Mouse (Mus musculus) urinary bladder, postnatal 25 days (tissue): ENCODE measurements around the gene Gm9857.

Experiments
- DNase-seq: peaks from one replicate; pipeline ENCODE4 v3.0.0; 2022; ENCODE audit warnings: low spot score

The Gm9857 gene

DNA sequence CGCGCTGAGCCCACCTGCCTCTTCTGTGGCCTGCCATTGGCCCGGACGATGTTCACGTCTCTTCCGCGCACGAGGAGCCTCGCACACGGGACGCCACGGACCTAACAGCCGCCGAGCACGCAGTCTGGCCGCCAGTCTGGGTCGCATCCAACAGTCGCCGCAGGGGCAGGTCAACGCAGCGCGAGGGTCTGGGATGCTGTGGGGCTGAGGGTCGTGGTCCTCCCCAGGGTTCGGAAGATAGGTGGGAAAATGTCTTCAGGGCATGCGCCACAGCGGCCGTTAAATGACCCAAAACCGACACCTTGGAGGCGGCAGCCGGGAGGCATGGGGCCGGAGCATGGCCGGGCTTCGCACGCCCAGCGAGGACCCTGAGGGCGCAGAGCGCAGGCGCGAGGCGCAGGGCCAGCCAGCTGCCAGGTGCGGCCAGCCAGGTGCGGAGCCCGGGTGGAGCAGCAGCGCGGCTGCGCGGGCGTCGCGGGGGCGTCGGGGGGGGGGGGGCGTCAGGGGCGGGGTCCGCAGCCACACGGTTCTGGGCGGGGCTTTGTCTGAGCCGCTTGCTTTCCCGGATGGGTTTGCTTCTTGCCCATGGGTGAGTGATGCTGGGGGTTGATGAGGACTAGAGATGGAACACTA is at the start of gene Gm9857:
Gm9857 (minus strand) TSS at position 445 of the 633 bp plus-strand sequence.
- no peak for DNase-seq

DNA sequence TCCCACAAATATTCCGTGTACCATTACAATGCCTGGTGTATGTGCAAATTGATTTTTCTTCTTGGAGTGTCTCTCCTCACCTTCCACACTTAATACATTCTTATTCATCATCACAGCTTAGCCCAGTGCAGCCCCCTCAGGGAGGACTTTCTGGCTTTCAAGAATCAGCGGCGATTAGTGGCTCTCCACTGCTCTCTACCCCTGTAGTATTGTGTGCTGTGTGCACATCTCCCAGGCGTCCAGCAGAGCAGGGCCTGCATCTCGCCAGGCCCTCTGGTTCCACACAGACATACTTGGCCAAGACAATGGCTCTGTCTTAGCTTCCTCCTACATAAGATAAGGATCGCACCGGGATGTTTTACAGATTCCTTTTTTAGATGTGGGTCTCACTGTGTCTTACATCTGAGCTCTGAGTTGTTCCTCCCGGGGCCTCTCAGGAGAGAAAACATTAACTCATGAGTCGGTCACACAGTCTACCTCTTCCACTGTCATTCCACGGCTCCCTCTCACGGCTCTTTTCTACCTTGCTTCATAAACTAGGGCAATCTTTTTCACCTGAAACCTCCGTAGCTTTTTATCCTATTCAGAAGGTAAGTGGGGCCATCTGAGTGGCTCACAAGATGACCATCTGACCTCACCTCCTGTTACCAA is 46.9 kb upstream of the Gm9857 start:
- DNase-seq = no peak

DNA sequence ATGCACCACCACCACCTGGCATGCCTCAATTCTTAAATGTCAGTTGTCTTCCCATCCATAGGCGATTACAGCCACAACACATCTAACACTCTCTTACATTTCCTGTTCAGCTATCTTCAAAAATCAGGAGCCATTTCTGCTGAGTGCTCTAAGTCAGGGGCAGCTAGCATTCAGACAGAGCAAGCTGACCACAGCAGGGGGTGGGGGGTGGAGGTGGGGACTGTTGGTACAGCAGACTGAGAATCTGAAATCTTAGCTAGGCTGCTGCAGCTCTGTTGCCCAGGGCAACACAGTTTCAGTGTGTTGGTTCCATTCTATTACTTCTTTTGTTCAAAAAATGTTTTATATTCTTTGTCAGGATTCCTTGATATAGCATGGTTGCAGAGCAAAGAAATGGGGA is 46.3 kb upstream of the Gm9857 start:
- DNase-seq = no peak

DNA sequence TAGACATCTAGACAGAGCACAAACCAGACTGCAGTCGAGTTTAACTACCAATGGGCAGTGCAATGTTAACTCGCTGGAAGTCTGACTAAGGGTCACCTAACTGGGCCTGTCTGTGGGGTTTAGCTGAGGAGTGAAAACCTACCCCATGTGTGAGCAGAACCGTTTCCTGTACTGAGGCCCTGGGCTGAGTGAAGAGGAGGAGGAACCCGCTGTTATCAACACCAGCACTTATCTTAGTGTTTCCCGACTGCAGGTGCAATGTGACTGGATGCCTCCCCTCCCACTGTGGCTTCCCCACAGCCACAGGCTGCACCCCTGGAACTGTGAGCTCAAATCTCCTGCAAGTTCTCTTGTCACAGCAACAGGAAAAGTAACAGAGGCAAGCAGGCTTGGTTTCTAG is 43.7 kb upstream of the Gm9857 start:
- DNase-seq = no peak

DNA sequence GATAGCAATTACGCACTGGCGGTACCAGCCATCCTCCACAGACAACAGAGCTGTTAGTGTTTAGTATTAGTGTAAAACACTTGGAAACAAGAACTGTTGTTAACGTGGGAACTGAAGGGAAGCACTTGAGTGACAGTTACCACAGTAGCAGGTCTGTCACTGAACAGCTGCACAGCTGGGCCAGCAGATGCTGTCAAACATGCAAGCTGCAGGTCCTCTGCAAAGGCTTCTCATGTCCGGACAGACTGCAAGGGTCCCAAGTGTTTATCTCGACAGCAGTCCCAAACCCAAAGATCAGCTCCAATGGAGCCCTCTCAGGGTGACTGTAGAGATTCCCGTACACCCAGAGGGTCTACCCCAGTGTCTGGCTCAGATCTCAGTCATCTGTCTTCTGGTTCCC is 41.7 kb upstream of the Gm9857 start:
- no peak for DNase-seq

DNA sequence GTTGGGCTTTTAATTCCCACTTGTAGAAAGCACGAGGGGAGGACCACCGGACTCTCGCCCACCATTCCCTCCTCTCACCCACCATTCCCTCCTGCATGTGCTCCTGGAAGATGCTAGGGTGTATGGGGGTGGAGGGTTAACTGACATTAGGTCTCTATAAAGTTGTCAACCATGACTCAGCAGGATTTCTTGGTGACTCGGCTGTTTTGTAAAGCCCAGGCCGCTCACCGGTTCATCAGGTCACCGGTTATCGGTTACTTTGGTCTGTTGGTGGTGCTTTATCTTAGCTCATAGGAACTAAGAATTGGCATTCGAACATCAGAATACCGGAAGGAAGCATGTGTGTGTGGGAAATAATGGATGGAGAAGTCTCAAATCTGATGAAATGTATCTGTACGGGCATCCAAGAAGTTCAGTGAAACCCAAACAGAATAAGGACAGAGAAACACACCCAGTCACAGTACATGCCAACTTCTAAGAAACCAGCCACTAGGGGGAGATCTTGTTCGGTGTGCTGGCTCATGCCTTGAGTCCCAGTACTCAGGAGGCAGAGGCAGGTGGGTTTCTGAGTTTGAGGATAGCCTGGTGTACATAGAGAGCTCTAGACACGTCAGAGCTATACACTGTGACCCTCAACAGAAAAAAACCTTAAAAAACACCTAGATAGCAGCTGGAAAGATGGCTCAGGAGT is 37.2 kb upstream of the Gm9857 start:
- no peak for DNase-seq

DNA sequence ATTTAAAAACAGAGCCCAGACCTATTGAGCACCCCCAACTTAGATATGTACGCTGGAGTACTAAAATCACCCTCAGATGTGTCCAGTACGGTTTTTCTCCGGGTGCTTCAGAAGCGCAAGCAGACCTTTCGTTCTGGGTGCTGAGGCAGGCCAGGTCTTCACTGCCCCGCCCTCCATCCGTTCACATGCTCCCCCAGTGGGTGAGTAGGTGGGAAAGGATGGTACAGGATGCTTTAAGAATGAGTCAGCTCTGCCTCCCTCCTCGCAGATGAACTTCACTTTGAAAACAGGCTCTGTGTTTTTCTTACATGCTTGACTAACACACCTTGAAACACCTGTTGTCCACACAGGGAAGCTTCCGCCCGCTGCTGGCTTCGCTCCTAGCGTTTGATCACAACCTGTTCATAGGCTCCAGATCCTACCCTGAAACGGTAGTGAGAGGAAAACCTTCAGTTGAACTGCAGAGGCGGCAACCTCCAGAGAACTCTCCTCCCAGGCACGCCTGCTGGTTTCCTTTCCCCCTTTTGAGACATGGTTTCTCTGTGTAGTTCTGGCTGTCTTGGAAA is 34.8 kb upstream of the Gm9857 start:
- no peak for DNase-seq

DNA sequence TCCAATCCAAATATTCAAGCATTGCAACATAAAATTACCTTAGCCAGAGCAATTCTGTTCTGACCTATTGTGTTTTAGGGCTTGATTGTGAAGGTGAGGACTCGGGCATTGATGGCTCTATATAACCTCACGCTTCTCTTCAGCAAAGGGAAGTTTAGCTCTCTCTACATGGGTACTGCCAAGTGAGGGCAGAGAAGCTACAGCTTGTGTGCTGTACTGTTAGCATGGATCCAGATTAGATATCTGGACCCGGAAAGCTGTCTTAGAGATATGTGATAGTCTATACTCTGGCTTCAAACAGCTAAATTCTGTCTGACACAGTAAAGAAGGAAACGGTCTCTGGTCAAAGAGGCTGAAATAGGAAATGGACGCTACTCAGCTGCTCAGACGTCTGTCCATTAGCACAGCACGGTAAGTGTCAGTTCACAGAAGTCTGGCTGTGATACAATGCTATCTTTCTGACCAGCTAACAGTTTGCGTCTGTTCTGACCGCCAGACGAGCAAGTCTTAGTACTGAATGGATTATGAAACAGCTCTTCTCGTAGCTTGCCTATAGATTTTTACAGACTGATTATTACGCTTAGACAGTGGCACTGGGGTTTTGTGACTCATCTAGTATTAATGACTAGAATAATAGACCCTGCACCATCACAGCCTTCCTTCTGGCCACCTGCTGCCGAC is 33.9 kb upstream of the Gm9857 start:
- no peak for DNase-seq

DNA sequence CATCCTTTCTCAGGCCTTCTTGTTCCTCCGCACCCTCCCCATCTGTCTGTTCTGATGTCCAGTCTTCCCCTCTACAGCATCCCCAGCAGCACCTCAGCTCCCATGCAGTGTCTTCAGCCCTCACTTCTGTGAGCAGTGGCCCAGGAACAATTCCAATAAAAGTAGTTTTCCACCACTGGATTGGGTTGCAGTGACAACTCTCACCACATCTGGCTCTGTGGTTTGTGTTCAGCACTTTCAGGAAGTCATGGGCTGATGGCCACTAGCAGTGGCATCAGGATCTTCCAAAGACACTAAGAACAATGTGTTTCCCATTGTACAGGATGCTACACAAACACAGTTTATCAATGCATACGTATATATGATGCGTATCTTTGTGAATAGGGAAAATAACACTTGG is 25.8 kb upstream of the Gm9857 start:
- no peak for DNase-seq

DNA sequence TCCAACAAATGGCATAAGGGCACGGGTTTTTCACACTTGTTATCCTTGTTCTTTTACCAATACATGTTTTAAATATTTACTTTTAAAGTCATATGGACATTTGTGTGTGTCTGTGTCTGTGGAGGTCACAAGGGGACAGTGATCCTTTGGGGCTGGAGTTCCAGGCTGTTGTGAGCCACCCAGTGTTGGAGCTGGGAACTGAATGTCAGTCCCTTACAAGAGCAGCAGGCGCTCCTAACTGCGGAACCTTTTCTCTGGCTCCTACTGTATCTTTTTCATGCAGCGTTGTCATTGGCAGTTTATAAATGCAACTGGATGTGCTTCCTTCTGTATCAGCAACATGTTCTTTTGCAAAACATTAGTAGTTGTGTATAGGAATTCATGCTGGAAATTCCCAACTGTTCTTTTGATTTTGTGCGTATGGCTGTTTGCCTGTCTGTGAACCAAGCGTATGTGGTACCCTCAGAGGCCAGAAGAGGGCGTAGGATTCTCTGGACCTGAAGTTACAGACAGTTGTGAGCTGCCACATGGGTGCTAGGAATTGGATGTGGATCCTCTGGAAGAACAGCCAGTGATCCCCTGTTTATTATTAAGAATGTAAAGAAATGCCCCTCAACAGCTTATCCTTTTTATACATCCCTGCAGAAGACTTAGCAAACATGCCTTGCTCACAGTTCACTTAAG is 24.3 kb upstream of the Gm9857 start:
- no peak for DNase-seq

DNA sequence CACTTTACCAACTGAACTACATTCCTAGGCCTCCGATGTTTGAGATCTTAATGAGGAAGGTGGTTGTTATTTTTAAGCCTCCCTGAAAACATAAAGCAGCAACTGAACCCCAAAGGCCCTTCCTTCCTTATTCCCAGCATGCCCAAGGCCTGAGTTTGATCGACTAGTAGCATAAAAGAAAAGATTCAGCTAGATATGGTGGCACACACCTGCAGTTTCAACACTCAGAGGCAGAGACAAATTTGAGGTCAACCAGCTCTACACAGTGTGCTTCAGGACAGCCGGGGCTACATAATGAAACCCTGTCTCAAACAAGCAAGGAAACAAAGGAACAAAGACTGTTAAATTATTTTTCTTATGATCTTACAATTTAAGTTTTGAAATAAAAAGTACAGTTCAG is 23.5 kb upstream of the Gm9857 start:
- no peak for DNase-seq

DNA sequence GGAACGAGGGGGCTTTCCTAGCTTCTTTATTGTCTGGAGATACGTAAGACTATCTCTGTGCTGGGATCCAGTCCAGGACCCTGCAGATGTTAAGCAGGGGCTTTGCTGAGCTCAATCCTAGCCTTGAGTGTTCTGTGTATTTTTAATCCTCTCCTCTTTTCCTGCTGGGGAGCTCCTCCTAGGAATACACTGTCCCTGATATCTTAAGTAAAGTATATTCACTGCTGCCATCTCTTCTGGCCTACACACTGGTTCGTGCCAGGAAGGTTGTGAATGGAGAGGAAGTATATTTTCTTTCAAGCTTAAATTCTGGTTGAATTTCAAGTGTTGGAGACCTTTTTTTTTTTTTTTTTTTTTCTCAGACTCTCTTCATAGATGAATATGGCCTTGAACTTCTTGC is 23.0 kb upstream of the Gm9857 start:
- no peak for DNase-seq

DNA sequence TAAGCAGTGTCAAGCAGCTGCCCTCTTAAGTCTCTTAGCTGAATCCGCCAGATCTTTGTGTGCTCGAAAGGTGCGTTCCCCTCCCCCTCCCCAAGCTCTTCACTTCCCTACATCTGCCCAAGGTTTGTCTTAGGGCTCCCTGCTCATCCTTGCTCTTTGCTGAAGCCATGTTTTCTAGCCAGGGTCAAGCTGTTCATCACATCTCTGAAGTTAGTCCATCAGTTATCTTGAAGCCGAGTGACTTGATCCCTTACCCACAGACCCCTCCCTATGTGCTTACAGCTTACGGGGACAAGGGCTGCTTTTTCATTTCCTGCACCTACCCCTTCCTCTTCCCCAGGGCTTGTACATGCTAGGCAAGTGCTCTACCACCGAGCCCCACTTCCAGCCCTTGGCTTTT is 21.4 kb upstream of the Gm9857 start:
- no peak for DNase-seq

DNA sequence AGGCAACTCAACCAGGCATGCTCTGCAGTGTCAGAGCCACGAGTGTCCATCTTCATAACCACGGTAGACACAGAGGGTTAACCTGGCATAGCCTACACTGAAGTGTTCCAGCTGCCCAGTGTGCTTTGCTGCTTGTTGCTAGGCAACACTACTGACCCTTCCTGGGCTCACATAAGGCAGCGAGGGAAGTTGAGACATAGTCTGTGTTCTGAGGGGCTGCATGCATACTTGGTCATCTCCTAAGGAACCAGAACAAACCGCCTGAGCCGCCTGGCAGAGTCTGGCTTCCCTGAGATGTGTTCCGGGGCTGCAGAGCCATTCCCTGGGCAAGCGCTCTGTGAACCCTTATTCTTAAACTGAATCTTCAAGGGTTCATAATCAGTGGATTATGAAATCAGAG is 21.0 kb upstream of the Gm9857 start:
- no peak for DNase-seq

DNA sequence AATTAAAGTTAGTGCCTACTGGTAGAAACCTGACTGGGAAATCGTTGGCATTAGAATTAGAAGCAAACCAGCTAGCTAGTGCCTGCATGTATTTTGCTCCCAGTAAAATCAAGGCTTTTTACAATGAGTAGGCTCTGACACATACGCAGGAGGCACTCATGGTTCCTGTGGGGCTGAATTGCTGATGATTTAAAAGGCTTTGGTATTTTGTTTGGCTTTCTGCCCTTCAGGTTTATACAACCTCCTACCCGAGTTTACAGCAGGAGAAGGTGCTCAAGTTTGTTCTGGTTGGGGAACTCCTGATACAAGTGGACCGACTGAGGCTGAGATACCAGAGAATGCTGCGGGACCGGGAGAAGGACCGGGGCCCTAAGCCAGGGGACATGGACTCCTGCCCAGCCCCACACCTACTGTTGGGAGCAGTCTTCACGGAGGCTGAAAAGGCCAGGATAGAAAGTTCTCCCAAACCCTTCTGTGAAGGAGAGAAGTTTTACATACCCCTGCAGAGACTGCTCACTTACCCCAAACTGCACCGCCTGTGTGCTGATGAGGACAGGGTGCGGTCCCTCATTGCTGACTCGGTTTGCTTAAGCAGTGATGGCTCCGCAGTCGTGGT is 19.5 kb upstream of the Gm9857 start:
- no peak for DNase-seq

DNA sequence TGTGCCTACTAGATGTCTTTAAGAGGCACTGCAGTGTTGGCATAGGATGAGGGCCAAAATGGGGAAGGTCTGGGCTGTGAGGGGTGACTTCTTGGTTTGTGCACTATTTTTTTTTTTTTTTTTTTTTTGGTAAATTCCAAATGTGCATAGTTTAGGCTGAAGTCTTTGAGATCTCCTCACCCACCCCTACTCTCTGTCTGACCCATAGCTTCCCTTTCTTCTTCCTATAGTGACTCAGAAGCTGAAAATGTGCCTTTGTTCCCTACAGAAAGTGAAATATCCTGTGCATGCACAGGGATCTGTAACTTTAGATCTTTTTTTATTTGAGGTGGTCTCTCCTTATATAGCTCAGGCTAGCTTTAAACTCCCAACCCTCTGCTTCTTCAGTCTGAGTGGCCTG is 17.7 kb upstream of the Gm9857 start:
- no peak for DNase-seq

DNA sequence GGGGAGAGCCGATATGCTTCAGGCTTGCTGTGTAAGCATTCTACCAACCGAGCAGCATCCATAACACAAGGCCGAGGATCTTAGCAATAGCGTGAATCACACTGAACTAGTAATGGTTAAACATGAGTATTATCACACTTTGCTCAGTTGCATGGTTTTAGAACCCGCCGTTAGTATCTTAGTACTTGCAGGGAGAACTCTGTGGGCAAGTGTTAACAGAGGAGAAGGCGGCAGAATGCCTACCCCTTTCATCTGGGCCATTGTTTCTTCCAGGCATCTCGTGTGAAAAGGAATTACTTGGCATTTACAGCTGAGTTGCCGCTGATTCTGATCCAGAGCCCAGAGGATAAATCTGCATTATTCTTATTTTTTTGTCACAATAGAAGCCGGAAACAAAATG is 751 bp upstream of the Gm9857 start:
- DNase-seq = no peak

DNA sequence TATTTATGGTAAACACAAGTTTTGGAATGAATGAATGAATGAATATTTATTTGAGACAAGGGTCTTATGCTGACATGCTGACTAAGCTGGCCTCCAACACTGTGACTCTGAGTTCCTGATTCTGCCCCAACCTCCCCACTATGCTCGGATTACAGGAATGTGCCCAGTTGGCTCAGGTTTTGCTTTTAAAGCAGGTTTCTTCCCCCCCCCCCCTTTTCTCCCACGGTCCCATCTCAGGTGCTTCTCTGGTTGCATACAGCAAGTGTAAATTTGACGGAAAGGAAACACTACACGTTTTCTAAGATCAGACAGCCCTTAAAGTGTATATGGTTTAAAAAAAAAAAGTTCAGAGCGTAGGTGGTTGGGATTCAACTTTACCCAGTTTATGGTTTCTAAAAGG is 672 bp downstream of the Gm9857 start, which contains the start of gene Henmt1:
Henmt1 (plus strand) TSS at position 301 of the 400 bp plus-strand sequence.
- no peak for DNase-seq

DNA sequence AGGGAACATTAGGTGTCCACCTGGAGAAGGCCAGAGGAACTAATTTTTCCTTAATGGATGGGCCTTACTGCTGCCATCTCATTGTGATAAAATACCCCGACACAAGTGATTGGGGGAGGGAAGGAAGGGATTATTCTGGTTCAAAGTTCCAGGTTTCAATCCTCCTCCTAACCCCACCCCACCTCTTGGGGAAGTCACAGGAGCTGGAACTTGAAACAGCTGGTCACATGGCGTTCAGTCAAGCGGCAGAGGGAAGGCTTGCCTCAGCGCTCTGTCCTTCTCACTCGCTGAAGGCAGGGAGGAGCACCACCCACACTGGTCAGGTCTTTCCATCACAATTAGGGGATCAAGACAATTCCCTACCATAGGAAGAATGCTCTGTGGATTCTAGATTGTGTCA is 1.6 kb downstream of the Gm9857 start:
- no peak for DNase-seq

DNA sequence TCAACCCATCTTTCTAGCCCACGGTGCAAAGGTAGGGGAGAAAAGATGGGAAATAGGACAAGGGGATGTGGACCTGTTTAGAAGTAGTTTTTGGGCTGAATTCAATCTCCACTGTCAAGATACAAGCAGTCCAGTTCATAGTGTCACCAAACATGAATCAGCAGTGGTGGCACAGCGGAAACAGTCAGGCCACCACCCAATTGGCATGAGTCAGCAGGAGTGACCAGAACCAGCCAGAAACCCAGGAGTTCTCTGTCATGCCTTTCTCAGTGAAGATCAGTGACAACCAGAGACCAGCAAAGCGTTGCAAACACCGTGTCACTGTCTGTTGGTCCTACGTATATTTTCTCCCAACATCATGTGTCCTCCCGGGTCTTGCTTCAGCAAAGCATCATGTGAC is 6.7 kb downstream of the Gm9857 start:
- no peak for DNase-seq

DNA sequence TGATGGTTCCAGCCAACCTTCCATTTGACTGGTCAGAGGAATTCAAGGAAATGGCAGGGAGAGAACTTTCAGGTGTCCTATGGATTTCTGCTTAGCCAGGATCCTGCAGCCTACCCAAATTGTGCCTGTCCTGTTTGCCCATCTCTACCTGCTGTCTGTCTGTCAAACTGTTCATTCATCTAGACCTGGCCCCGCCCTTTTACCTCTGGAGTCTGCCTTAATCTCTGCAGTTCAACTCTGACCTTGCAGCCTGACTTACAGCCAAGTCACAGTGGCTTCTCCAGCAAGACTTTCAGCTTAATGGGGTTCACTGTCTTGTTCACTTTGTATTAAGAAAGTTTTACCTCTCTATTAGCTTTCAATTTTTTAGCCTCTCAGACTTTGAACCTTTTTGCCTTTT is 13.9 kb downstream of the Gm9857 start:
- no peak for DNase-seq

DNA sequence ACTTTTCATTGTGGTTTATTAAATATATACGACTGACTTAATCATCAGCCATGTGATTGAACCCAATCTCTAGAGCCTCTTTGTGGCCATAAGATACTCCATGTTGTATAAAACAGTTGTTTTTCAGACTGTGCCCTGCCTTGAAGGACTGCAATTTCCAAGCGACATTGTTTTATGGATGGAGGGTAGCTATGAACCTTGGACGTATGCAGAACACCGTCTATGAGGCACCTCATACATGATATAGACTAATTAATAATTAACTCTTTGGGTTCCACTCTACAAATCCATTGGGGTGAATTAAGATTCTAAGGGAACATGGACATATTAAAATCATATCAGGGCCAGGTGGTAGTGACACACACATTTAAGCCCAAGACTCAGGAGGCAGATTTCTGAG is 14.6 kb downstream of the Gm9857 start:
- DNase-seq = no peak
